Mouse (Mus musculus) thymus, adult 2 months (tissue): ENCODE data around the gene Rapgef5.

Experiments used
- CTCF ChIP-seq: fragments of 200-500 bp; IDR thresholded peaks from 2 replicates; pipeline ENCODE4 v1.5.1; 2012; ENCODE audit warnings: mild to moderate bottlenecking, control low read depth, low read length, moderate library complexity, borderline replicate concordance; ENCODE audit not compliant: control insufficient read depth, poor library complexity, insufficient read depth; ENCODE audit errors: extremely low read depth
- POLR2A ChIP-seq: fragments of 200-500 bp; IDR thresholded peaks from 2 replicates; pipeline ENCODE4 v1.6.1; 2012; ENCODE audit warnings: mild to moderate bottlenecking, low read length, control low read depth, moderate library complexity; ENCODE audit not compliant: control insufficient read depth, poor library complexity, insufficient read depth; ENCODE audit errors: extremely low read depth

DNA sequence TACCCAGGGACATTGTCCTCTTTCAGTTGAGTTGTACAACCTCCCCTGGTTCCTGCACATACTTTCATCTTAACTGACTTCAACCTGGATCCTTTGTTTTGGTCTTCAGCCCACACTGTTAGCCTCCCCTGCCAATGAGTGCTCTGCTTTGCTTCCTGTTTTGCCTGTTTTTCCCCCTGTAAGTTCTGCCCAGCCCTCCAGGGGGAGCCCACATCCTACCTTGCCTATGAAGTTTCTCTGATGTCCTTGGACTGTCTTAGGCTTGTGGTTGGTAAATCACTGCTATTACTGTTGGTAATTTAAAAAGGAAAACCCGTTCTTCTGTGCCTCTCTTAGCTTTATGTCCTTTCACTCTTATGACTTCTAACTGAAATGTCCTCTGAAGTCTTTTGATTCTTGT lies 69.8 kb downstream of the Rapgef5 start:
- TF ChIP-seq CTCF (no peak), POLR2A (no peak)
